Mouse (Mus musculus): ENCODE data around the gene Lrrd1. TPM values are rescaled to one million over a fixed set of nuclear protein-coding genes. Genes with fewer than 3 reads are reported as not detected.

Lrrd1 gene
- 0.05 and 0.06 TPM in 2 replicates for polyA plus RNA-seq (2012; rRNA removed)

GRCm38 (mm10) chr5:3845026-3845425 lies at the start of gene Lrrd1:
TSS of gene Lrrd1 (plus strand) at chr5:3845173.

GRCm38 (mm10) chr5:3802433-3803291 lies 42.3 kb upstream of the Lrrd1 start, which contains the start of the genes Ankib1 and Krit1:
TSS of gene Ankib1 (minus strand) at chr5:3802925.
TSS of gene Krit1 (plus strand) at chr5:3803184.

GRCm38 (mm10) chr5:3893459-3894293 lies 48.7 kb downstream of the Lrrd1 start, which contains the start of gene Mterf1a:
TSS of gene Mterf1a (minus strand) at chr5:3893933.

Other genes with a start within 250 kb of the Lrrd1 start
- 26.1 and 26.7 TPM in 2 replicates for gene Pex1, start 249.1 kb upstream of the Lrrd1 start, polyA plus RNA-seq (2012; rRNA removed)
- 10.7 and 11.1 TPM in 2 replicates for gene Rbm48, start 248.6 kb upstream of the Lrrd1 start, polyA plus RNA-seq (2012; rRNA removed)
- gene Tmbim7, start 194.0 kb upstream of the Lrrd1 start, polyA plus RNA-seq (2012; rRNA removed), result not detected in 2 replicates
- 60.0 and 68.1 TPM in 2 replicates for gene Gatad1, start 188.0 kb upstream of the Lrrd1 start, polyA plus RNA-seq (2012; rRNA removed)
- gene Ankib1, start 42.2 kb upstream of the Lrrd1 start, polyA plus RNA-seq (2012; rRNA removed), result 22.8 and 24.2 TPM in 2 replicates
- 46.6 and 50.3 TPM in 2 replicates for gene Krit1, start 42.0 kb upstream of the Lrrd1 start, polyA plus RNA-seq (2012; rRNA removed)
- 5.8 and 6.4 TPM in 2 replicates for gene Mterf1a, start 48.8 kb downstream of the Lrrd1 start, polyA plus RNA-seq (2012; rRNA removed)
- 72.9 and 73.5 TPM in 2 replicates for gene Akap9, start 82.9 kb downstream of the Lrrd1 start, polyA plus RNA-seq (2012; rRNA removed)

All from central nervous system, embryonic 18 days (tissue).